Mouse (Mus musculus) stomach, postnatal 0 days (tissue): ENCODE data around the gene Mmp9.

ENCODE experiments used
- CTCF ChIP-seq: IDR thresholded peaks from 2 replicates; pipeline ENCODE4 v1.5.1; 2016; ENCODE audit warnings: antibody characterized with exemption, low read depth, mild to moderate bottlenecking, moderate library complexity
- EP300 ChIP-seq: optimal IDR thresholded peaks from 2 replicates; pipeline ENCODE3; 2016; ENCODE audit warnings: antibody characterized with exemption

- TF ChIP-seq EP300 (no peak), CTCF (no peak)
These were observed 49.3 kb upstream of the Mmp9 start for GRCm38 (mm10) chr2:164891056-164891834.
